Mouse (Mus musculus) olfactory bulb, adult 2 months (tissue): ENCODE measurements around the gene Coa5.

ENCODE experiments used
- CTCF ChIP-seq: fragments of 200-500 bp; IDR thresholded peaks from 2 replicates; pipeline ENCODE4 v1.5.1; 2012; ENCODE audit warnings: low read depth, mild to moderate bottlenecking, low read length, moderate library complexity; ENCODE audit not compliant: insufficient read depth
- POLR2A ChIP-seq: fragments of 200-500 bp; IDR thresholded peaks from 2 replicates; pipeline ENCODE4 v1.6.1; 2012; ENCODE audit warnings: mild to moderate bottlenecking, low read depth, low read length, moderate library complexity; ENCODE audit not compliant: insufficient read depth

DNA sequence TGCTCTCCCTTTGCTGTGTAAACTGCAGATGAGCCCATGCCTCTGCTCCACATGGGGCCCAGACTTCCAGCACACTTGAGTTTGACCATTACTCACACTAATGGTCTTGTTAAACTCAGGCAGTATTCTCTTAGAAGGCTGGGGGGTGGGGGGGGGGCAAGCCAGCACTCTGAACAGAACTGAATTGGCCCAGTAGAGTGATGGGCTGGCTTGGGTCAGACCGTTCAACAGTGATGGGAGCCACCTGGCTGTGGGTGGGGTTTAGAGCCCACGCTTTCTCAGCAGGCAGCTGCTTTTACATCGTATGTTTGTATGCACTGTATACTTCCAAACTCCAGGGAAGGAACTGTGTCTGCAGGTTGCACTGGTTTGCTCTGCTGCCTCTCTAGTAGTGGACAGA is 30.9 kb downstream of the Coa5 start:
- TF ChIP-seq CTCF: no peak
- no peak for TF ChIP-seq POLR2A
